Mouse (Mus musculus) liver, adult (tissue): ENCODE measurements around the gene Tcf7.
A peak's percentile ranks its signal among the peaks of the same experiment; 100 is the strongest.

Experiments
- GATA4 ChIP-seq: IDR thresholded peaks from 2 replicates; pipeline ENCODE4 v1.6.1; 2014; ENCODE audit warnings: mild to moderate bottlenecking, low read length; ENCODE audit not compliant: insufficient replicate concordance

Tcf7 gene

DNA sequence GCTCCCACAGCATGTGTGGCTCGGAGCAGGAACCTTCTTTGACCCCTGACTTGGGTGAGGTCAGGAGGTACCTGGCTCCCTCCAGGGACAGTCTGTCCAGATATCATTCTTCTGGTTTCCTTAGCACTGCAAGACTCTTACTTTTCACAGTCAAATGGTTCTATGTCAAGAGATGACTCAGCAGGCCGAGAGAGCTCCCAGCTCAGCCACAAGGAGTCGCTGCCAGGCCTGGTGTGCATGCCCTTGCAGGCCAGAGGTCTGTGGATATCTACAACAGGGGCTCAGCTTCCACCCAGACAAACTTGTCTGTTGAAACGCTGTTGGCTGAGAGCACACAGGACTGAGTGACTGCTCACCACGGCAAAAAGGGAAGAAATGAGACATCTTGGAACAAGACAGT lies 20.9 kb downstream of the Tcf7 start:
- no peak for TF ChIP-seq GATA4

DNA sequence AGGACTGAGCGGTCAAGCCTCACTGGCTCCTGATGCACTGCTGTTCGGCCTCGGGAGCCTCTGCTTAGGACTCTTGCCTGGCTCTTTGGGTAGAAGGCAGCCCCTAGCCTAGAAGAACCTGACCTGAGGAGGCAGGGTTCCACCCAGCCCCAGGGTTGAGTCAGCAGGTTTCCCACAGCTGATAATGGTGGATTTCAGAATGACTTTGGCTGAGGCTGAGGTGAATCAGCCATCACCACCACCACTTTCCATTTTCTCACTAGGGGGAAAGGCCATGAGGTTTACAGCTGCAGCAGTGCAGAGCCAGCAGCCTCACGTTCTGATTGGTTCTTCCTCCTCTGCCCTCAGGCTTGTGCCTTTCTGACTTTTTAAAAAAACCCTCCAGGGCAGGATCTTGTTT lies 21.9 kb downstream of the Tcf7 start:
- TF ChIP-seq GATA4, result no peak

DNA sequence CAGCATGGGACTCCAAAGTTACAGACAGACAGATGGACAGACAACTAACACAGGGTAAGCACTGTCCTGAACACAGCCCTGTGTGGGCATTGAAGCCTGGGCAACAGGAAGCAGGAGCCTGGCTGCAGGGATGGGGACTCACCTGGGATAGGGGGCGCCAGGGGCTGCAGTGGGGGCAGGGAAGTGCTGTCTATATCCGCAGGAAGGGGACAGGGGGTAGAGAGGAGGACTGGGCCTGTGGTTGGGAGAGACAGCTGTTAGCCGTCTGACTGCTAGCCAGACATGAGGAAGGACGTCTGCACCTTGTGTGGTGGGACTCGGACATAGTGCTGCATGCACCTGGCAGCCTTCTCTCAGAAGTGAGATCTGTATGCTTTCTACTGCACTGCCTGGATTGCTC lies 24.1 kb downstream of the Tcf7 start:
- TF ChIP-seq GATA4, result no peak

DNA sequence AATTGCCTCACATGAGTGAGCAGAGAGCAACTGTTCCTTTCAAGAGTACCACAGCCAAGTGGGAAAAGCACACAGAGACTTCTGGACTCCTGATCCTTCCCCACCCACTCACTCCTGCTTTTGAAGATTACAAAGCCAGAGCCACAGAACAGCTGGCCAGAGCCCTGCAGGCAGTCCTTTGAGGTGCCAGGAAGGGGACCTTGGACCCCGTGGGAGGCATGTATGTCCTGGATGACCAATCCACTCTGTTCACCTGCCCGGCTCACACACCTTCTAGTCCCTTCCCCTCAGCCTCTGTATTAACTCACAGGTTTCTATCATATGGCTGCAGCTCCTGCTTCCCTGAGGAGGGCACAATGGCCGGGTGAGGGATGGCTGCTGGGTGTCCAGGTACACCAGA lies 25.4 kb downstream of the Tcf7 start:
- no peak for TF ChIP-seq GATA4

DNA sequence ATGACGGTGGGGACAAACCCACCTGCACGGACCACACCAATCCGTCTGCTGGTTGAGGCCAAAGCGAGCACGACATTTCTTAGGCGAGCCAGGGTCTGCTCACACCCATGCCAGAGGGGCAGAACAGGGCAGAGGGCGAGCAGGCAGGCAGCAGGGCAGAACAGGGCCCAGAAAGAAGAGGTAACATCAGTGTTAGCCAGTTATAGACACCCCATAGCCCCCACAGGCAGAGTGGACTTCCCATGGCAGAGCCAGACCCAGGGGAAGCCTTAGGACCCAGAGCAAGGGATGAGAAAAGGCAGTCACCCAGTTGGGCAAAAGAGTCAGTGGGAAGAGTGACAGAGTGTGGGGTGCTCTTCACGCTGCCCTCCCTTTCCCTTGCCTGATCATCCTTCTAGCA lies 27.7 kb downstream of the Tcf7 start:
- no peak for TF ChIP-seq GATA4

DNA sequence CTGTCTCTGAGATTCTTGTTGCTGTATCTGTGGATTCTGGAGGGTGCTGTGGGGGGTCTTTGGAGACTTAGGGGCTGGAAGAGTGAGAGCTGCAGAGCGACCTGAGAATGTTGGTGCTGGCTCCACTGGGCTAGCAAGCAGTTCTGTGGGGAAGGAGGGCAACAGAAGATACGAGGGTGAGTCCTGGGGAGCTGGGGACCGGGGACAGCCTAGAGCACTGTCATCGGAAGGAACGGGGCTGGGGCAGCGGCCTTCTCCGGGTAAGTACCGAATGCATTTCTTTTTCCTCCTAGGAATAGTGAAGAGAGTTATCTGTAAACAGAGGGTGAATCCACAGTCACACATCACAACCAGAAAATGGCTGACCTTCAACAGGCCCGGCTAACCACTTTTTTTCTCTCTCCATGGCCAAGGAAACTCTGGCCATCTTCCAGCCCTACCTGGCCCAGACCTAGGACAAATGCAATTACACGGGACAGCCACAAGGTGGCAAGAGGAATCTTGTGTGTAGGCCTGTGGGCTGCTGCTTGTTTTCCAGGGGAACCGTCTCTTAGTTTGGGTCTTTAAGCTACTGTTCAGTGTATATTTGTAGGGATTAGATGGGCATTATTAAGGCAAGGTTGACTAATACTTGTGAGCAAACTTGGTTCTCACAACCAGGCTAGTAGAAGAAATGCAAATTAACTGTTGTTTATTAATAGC lies 29.0 kb downstream of the Tcf7 start:
- no peak for TF ChIP-seq GATA4

DNA sequence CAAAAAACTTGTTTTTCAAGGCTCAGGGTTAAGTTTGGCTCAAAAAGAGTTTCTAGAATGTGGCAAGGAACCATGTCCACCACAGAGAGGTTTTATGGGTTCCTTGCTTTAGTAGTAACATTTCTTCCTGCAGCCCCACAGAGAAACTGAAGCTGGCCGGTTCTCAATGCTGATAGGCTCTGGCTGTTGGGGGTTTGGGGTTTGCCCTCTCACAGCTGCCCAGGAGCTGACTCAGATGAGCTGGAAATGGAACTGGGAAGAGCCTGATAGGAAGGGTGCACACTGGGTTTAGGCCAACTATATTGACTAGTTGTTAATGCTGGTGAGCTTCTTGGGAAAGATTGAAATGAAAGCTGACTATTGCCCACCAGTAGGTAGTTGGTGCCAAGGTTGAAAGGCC lies 30.1 kb downstream of the Tcf7 start:
- no peak for TF ChIP-seq GATA4

DNA sequence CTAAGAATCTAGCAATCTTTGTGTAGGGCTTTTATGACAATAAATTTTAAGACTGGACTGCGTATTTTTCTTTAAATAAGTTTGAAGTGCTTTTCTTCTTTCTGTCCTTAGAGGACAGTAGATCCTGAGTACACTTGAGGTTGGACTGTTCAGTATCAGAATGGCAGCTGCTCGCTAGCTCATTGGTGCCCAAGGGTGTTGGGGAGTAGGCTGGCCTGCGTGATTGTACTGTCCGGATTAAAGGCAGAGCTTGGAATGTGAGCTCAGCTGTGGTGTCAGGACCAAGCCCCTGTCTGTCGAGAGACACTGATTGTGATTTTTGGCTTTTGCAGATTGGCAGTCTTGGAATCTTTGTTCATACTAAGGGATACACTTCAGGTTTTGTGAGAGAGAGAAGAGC lies 31.0 kb downstream of the Tcf7 start:
- no peak for TF ChIP-seq GATA4

DNA sequence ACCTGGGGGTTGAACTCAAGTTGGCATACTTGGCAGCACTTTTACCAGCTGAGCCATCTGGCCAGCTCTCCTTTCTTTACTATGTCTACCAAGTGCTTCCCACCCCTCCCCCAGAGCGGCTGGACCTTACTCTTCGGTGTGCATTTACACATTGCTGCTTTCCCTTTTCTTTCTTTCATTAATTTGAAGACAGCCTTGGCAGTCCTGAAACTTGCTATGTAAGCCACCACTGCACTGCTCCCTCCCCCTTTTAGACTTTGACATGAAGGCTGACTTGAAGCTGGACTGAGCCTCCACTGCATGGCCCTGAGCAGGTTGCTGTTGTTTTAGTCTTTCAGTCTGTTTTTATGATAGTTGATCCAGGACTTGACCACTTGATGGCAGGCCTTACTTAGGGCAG lies 33.4 kb downstream of the Tcf7 start:
- no peak for TF ChIP-seq GATA4

DNA sequence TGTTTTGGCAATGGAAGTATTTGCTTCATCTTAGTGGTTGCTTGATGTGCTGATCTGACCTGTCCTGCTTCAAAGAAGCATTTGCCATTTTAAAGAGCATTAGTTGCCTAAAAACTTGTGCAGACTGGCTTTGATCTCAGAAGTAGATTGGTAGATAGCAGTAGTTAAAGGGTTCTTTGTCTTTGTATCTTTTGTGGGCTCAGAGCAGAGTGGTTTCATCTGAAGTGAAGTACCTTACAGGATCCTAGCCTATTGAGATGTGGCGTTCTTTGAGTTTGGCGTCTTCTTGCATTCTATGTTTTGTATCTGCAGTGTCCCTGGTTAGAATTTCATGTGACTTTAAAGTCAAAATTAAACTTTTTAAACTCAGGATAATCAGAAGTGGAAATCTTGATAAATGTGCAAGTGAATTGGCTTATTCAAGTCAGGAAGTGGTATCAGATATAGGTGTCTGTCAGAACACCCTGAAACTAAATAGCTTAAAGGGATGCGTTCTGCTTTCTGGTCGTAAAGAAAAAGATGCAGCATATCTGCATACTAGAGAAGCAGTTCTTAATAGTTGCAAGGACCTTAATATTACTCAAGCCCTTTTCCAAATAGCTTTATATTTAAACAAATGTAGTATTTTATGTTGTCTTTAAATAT lies 41.8 kb downstream of the Tcf7 start:
- TF ChIP-seq GATA4, result no peak

DNA sequence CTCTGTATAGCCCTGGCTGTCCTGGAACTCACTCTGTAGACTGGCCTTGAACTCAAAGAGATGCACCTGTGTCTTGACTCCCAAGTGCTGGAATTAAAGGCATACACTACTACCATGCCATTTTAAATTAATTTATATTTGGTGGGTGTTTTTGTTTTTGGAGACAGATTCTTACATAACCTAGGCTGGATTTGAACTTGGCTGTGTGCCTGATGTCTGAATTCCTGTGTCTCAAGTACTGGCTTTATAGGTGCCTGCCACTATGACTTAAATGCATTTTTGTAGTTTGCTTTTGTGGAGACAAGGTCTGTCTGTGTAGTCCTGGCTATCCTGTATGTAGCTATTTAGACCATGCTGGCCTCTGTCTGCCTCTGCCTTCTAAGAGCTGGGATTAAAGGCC lies 48.3 kb downstream of the Tcf7 start:
- no peak for TF ChIP-seq GATA4

DNA sequence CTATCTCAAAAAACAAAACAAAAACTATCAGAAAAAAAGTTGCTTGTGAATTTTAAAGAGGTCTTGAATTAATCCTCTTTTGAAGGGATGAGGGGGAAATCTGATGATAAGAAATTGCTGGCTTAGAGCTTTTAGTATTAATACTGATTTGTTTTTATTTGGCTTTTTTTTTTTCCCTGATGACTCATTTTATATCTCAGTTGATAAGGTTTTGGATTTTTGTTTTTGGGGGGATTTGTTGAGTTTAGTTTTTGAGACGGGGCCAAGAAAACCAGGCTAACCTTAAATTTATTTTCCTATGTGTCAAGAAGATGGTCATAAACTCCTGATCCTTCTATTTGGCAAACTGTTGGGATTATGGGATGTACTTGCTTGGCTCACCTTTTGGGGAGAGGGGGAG lies 48.9 kb downstream of the Tcf7 start:
- TF ChIP-seq GATA4, result no peak

DNA sequence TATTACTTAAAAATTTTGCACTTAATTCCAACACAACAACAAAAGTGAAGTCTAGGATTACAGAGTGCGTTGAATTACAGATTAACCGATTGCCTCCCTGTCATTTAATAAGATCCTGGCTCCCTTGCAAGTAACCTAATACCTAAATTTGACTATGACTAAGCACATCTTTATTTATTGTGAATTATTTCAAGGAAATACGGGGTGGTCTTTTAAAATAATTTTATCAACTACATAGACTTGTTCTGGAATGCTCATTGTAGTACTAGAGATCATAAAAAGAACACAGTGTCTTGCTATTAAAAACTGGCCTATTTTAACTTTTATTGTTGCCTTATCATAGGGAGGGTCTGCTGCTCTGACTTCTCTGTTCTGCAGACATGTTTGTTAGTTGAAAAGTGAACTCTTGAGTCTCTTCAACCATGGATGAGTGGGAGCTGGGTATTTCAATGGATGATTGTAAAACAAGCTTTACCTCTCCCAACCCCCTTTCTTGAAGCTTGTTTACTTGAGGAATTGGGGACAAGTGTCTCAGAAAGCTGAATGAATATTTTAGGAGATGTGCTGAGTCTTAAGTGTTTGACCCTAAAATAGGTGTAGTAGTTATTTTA lies 49.7 kb downstream of the Tcf7 start:
- no peak for TF ChIP-seq GATA4

DNA sequence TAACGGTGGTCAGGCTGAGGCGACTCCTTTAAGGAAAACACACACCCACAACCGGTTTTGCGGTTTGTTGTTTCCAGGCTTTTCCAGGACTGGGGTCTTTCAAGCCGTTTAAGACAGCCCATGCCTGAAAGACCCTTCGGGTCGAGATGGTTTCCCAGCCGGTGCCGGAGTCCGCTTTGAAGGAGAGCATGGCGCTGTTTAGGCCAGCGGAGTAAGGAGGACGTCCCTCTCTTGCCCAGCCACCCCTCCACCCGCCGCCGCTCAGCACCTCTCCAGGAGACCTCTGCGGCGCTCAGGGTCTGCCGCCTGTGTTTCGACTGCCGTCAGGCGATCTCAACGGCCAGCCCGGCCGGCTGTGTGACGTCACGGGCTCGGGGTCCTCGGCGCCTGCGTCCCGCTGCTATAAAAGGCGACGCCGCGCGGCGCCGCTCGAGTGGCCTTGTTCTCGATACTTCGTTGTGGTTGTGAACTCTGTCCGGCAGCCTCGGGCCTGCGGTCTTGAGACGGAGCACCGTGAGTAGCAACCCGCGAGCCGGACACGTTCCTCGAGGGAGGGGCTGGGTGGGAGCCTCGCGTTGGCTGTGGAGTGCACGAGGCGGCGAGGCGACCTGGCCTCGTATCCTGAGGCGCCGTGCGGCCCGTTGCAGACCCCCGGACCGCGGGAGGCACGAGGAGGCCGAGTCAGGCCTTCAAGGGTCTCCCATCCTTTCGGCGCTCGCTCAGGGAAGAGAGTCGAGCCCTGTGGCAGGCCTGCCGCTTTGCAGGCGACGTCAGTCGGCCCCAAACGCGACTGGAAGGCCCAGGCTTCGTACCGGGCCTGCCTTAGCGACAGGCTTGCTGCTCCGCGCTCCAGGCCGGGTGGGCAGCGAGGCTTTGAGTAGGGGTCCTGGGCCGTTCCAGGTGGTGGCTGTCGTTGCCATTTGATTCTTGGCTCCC lies 50.9 kb downstream of the Tcf7 start, which contains the start of gene Skp1a:
Gene Skp1a (plus strand): TSS at position 390 of the 936 bp plus-strand sequence.
- TF ChIP-seq GATA4, result peak; percentile 36; the same call in 1 of the 2 replicates

DNA sequence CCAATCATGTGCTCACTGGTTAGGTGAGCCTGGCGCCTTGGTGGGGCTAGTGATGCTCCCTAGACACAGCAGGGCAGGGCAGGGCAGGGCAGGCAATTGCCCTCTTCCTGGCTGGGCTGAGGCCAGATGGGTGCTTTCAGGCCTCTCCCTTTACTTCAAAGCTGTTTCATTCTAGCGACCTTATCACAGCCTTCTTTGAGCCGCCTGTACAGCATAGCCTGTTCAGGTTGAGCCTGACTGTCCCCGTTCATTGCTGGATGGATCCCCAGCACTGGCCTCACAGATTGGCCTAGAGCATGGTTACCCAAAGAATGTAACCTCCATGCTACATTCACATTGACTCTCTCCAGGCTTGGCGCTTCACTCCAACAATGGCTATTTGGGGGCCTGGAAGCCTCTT lies 52.1 kb downstream of the Tcf7 start:
- no peak for TF ChIP-seq GATA4
